Mouse (Mus musculus) frontal cortex, adult 2 months (tissue): Measurements from ENCODE around the gene Spata13. TPM values are rescaled to one million over a fixed set of nuclear protein-coding genes. Genes with fewer than 3 reads are reported as not detected.
A peak's percentile ranks its signal among the peaks of the same experiment; 100 is the strongest.

Source experiments
- DNase-seq, 2 experiments: peaks; one replicate each; pipeline ENCODE4 v3.0.0; 2022; ENCODE audit warnings: low spot score in 1 of 2; ENCODE audit errors: extremely low spot score in 1 of 2
- polyA plus RNA-seq: library from polyadenylated mRNA; depleted of rRNA; stranded (reverse); fragments of >200 nt; gene quantifications from 2 replicates; pipeline ENCODE4 v1.2.3, GENCODE M21; 2012

Gene Spata13
- polyA plus RNA-seq, 1 experiment = 9.5 TPM

- DNase-seq = peak; percentile 28 to 62
These were observed 36.4 kb downstream of the Spata13 start for GRCm38 (mm10) chr14:60670191-60670590.

- no peak for DNase-seq
These were observed 37.7 kb downstream of the Spata13 start for GRCm38 (mm10) chr14:60671504-60671903.

GRCm38 (mm10) chr14:60675697-60676096, 41.9 kb downstream of the Spata13 start:
- DNase-seq = peak in 1 of 2 experiments; percentile 47

GRCm38 (mm10) chr14:60676625-60677314, 43.0 kb downstream of the Spata13 start:
- DNase-seq = no peak

GRCm38 (mm10) chr14:60682361-60683023, 48.7 kb downstream of the Spata13 start:
- DNase-seq = no peak

GRCm38 (mm10) chr14:60683989-60684388, 50.2 kb downstream of the Spata13 start:
- DNase-seq = no peak

- DNase-seq = no peak
These were observed 52.9 kb downstream of the Spata13 start for GRCm38 (mm10) chr14:60686733-60687132.

GRCm38 (mm10) chr14:60687241-60687640, 53.4 kb downstream of the Spata13 start:
- DNase-seq = no peak

GRCm38 (mm10) chr14:60688509-60689205, 54.9 kb downstream of the Spata13 start:
- peak; percentile 36 to 83 for DNase-seq

GRCm38 (mm10) chr14:60689768-60690167, 56.0 kb downstream of the Spata13 start:
- no peak for DNase-seq

- DNase-seq = no peak
These were observed 56.8 kb downstream of the Spata13 start for GRCm38 (mm10) chr14:60690631-60691030.

GRCm38 (mm10) chr14:60693122-60693536, 59.3 kb downstream of the Spata13 start:
- peak; percentile 64 to 68 for DNase-seq

- DNase-seq = no peak
These were observed 59.9 kb downstream of the Spata13 start for GRCm38 (mm10) chr14:60693666-60694065.

GRCm38 (mm10) chr14:60694215-60694997, 60.6 kb downstream of the Spata13 start:
- peak in 1 of 2 experiments; percentile 86 for DNase-seq

- DNase-seq = no peak
These were observed 63.5 kb downstream of the Spata13 start for GRCm38 (mm10) chr14:60697351-60697750.

GRCm38 (mm10) chr14:60698980-60699379, 65.2 kb downstream of the Spata13 start:
- no peak for DNase-seq

- no peak for DNase-seq
These were observed 68.8 kb downstream of the Spata13 start for GRCm38 (mm10) chr14:60702377-60703140.

- DNase-seq = no peak
These were observed 70.7 kb downstream of the Spata13 start for GRCm38 (mm10) chr14:60704510-60704909.

- DNase-seq = peak; percentile 41 to 78
These were observed 71.2 kb downstream of the Spata13 start for GRCm38 (mm10) chr14:60704961-60705360.

GRCm38 (mm10) chr14:60709192-60709591, 75.4 kb downstream of the Spata13 start:
- DNase-seq = peak; percentile 14 to 37
